Mouse (Mus musculus) kidney, embryonic 15.5 days (tissue): ENCODE data around the gene Ergic1. TPM values are rescaled to one million over a fixed set of nuclear protein-coding genes. Genes with fewer than 3 reads are reported as not detected.

ENCODE experiments used
- ATAC-seq: fragments of 200-750 bp; cut with Nextera tagmentation; replicated peaks from 2 replicates; pipeline ENCODE4 v1.8.0; 2017; ENCODE audit warnings: moderate TSS enrichment; ENCODE audit not compliant: low FRiP score
- H3K27ac ChIP-seq: fragments of 300-500 bp; sonication (generic); 2 replicates; pipeline ENCODE4 v1.5.1; 2015; ENCODE audit warnings: mild to moderate bottlenecking, inconsistent platforms
- H3K27me3 ChIP-seq: fragments of 300-500 bp; sonication (generic); 2 replicates; pipeline ENCODE4 v1.6.1; 2015; ENCODE audit warnings: inconsistent platforms
- H3K36me3 ChIP-seq: fragments of 300-500 bp; sonication (generic); 2 replicates; pipeline ENCODE4 v1.6.1; 2015; ENCODE audit warnings: inconsistent platforms
- H3K4me1 ChIP-seq: fragments of 300-500 bp; sonication (generic); 2 replicates; pipeline ENCODE4 v1.6.1; 2015; ENCODE audit warnings: inconsistent platforms
- H3K4me2 ChIP-seq: fragments of 300-500 bp; sonication (generic); 2 replicates; pipeline ENCODE4 v1.6.1; 2015; ENCODE audit warnings: moderate library complexity, mild to moderate bottlenecking, inconsistent platforms
- H3K4me3 ChIP-seq: fragments of 300-500 bp; sonication (generic); replicated peaks from 2 replicates; pipeline ENCODE4 v1.5.1; 2015; ENCODE audit warnings: mild to moderate bottlenecking, inconsistent platforms
- H3K9ac ChIP-seq: fragments of 300-500 bp; sonication (generic); 2 replicates; pipeline ENCODE4 v1.6.1; 2015; ENCODE audit warnings: mild to moderate bottlenecking, inconsistent platforms
- H3K9me3 ChIP-seq: fragments of 300-500 bp; sonication (generic); replicated peaks from 2 replicates; pipeline ENCODE4 v1.6.1; 2016; ENCODE audit warnings: inconsistent platforms
- WGBS: fragments of 180-500 bp; shearing (Covaris S2); methylation state at CpG from one replicate; pipeline ENCODE4 v1.1.7; 2015; ENCODE audit warnings: mixed read lengths; 5-methylcytosine and 5-hydroxymethylcytosine counted together
- polyA plus RNA-seq: library from polyadenylated mRNA; unstranded; fragments of >200 nt; fragmentation: Nextera tagmentation; extraction: Ambion mirVana; gene quantifications from 2 replicates; pipeline ENCODE4 v1.2.1, GENCODE M21; 2015

The Ergic1 gene
- polyA plus RNA-seq, 1 experiment from 2014 or later: 124 TPM

DNA sequence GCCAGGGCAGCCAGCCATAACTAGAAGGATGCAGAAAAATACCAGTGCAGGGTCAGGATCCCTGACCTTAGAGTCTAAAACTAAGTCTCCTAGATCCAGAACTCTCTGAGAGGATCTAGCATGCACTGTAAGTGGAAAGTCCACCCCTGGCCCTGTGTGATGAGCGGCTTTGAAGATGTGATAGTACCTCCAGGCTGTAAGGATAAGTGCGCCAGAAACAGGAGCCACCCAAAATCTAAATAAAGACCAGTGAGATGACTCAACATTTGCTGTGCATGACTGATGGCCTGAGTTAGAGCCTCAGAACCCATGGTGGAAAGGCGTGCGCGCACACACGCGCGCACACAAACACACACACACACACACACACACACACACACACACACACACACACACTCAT is 47.6 kb downstream of the Ergic1 start:
- no peak overlapping the region for H3K4me3 ChIP-seq
- WGBS: 89% methylated on average over 8 of the region's 8 CpGs
- H3K4me2 ChIP-seq: no peak overlapping the region
- H3K9ac ChIP-seq: no peak overlapping the region
- no peak for ATAC-seq
- no peaks in the 10 kb centered on the region for H3K4me1 ChIP-seq
- peaks cover 55% of the 10 kb centered on the region for H3K36me3 ChIP-seq
- H3K27ac ChIP-seq: no peak overlapping the region
- H3K9me3 ChIP-seq: no peaks in the 10 kb centered on the region
- no peaks in the 10 kb centered on the region for H3K27me3 ChIP-seq

DNA sequence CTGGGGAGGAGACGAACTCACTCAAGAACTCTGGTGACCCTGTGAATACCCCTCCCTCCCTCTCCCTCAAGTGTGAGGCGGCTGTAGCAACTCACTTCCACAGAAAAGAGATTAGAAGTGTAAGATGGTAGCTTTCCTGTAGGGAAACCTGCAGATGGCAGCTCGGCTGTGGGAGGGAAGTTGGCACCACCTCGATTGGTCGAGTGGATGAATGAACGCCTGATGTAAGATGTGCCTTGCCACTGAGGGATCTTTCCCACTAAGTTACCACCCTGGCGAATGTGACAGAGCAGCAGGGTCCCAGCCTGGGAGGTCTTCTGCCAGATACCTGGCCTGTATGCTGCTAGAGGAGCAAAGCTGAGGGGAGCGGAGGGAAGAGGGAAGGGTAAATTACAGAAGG is 48.5 kb downstream of the Ergic1 start:
- ATAC-seq: no peak
- H3K36me3 ChIP-seq: peaks cover 65% of the 10 kb centered on the region

DNA sequence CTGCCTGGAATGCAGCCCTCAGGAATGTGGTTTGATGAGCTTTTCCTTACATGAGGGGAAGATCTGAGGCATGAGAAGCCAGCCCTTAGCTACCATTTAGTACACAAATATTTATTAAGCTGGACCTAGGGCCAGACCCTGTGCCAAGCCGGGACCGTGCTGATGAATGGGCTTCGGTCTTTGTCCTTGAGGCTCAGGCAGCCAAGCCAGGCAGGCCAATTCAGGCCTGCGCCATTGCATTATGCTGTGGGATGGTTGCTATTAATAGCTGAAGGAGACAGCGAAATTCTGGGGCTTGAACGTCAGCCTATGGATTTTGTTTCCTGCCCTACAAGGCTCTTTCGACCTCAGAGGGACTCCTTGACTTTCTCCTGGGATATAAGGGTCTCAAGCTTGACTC is 50.0 kb downstream of the Ergic1 start:
- 83% methylated on average over 7 of the region's 7 CpGs for WGBS

More for the DNA sequence above, 48.5 kb downstream of the Ergic1 start:
- Histone ChIP-seq H3K9me3 (no peaks in the 10 kb centered on the region), H3K27ac (no peak overlapping the region), H3K4me3 (no peak overlapping the region), H3K27me3 (no peaks in the 10 kb centered on the region), H3K4me2 (no peak overlapping the region), H3K9ac (no peak overlapping the region), H3K4me1 (no peaks in the 10 kb centered on the region)
- WGBS: 83% methylated on average over 8 of the region's 8 CpGs

DNA sequence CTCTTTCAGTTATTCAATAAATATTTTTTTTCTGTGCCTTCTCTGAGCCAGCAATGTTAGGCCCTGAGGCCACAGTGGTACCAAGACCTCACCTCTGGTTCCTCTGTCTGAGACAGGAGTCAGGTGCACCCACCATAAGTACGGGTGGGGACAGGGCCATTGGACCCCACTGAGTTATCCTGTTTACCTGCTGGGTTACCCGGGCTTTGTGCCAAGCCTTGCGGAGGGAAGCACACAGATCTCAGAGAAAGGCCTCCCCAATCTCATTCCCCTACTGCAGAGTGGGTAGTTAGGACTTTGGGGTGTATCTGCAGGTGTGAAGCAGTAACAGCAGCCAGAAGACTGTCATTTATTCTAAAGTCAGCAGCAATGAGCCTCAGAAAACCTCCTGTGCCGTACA is 50.6 kb downstream of the Ergic1 start:
- ATAC-seq: no peak
- Histone ChIP-seq H3K4me1 (no peaks in the 10 kb centered on the region), H3K4me2 (no peak overlapping the region), H3K27ac (no peak overlapping the region), H3K36me3 (peaks cover 69% of the 10 kb centered on the region), H3K27me3 (no peaks in the 10 kb centered on the region), H3K9ac (no peak overlapping the region), H3K4me3 (no peak overlapping the region), H3K9me3 (no peaks in the 10 kb centered on the region)
- WGBS: 77% methylated on average over 4 of the region's 4 CpGs

More for the DNA sequence above, 50.0 kb downstream of the Ergic1 start:
- Histone ChIP-seq H3K36me3 (peaks cover 68% of the 10 kb centered on the region), H3K9me3 (no peaks in the 10 kb centered on the region), H3K9ac (no peak overlapping the region), H3K4me3 (no peak overlapping the region), H3K4me2 (no peak overlapping the region), H3K27ac (no peak overlapping the region), H3K4me1 (no peaks in the 10 kb centered on the region), H3K27me3 (no peaks in the 10 kb centered on the region)
- ATAC-seq: no peak

DNA sequence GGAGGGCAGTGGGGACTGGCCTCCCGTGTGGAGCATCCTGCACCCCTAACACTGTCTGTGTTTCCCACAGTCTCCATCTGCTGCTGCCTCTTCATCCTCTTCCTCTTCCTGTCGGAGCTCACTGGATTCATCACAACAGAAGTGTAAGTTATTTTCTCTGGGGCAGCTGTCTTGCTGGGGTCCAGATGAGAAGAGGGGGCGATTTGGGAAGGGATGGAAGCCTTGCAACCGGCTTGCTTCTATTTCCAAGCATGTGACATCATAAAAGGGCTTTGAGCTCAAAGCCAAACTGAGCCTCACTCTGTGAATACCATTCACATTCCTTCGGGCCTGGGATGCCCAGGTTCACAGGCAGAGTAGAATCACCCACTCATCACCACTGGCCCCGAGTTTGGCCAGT is 53.0 kb downstream of the Ergic1 start:
- Histone ChIP-seq H3K4me2 (no peak overlapping the region), H3K27ac (no peak overlapping the region), H3K36me3 (peaks cover 74% of the 10 kb centered on the region), H3K4me1 (no peaks in the 10 kb centered on the region), H3K9me3 (no peaks in the 10 kb centered on the region), H3K9ac (no peak overlapping the region), H3K4me3 (no peak overlapping the region), H3K27me3 (no peaks in the 10 kb centered on the region)
- 84% methylated on average over 6 of the region's 6 CpGs for WGBS
- ATAC-seq: no peak

DNA sequence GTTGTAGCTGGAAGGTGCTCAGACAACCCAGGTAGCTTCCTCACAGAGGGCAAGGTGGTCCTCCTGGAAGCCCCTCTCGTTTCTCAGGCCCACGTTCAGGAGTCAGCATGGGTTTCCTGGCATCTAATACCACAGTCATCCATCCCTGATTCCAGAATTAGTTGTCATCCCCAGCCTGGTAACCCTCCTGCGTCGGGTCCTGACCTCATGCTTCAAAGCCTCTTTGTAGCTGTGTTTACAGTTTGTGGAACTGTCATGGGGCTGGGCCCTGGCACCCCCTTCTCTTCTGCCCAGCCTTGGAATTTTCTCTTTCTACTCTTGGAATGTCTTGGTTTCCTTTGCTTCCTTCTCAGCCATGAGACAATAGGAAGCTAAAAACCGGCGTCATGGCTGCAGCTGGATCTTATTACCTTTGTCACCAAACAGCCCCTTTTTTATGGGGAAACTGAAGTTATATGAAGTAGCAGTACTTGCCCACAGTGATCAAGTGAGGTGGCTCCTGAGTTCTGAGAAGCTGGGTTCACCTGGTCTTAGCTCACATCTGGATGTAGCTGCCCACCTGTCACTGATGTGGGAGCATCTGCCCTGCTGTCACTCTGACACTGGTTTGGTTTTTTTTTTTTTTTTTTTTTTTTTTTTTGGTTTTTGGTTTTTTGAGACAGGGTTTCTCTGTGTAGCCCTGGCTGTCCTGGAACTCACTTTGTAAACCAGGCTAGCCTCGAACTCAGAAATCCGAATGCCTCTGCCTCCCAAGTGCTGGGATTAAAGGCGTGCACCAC is 53.6 kb downstream of the Ergic1 start:
- no peak for ATAC-seq
- Histone ChIP-seq H3K27ac (no peak overlapping the region), H3K9me3 (no peaks in the 10 kb centered on the region), H3K4me3 (no peak overlapping the region), H3K36me3 (peaks cover 74% of the 10 kb centered on the region), H3K9ac (no peak overlapping the region), H3K4me1 (no peaks in the 10 kb centered on the region), H3K27me3 (no peaks in the 10 kb centered on the region), H3K4me2 (no peak overlapping the region)
- 76% methylated on average over 9 of the region's 9 CpGs for WGBS

DNA sequence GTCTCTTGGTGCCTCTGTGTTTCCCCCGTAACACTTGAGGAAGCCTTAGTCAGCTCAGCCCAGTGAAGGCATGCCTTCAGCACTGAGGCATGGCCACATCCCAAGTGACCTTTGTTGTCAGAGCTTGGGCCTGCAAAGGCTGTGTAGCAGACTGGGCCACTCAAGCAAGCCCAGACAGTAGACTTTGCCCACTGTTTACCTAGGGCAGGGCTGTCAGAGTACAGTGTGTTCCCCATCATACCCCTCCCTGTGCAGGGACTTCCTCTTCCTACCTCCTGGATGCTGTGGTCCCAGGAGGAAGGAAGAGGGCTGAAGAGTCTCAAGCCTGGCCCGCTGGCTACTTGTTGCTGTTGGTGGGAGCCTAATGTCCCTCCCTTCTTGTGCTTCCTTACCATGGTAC is 55.4 kb downstream of the Ergic1 start:
- H3K9ac ChIP-seq: no peak overlapping the region
- 88% methylated on average over 2 of the region's 2 CpGs for WGBS
- no peak overlapping the region for H3K27ac ChIP-seq
- H3K27me3 ChIP-seq: no peaks in the 10 kb centered on the region
- H3K4me1 ChIP-seq: peaks cover 14% of the 10 kb centered on the region
- ATAC-seq: peak; percentile 86
- no peak overlapping the region for H3K4me2 ChIP-seq
- peaks cover 67% of the 10 kb centered on the region for H3K36me3 ChIP-seq
- H3K9me3 ChIP-seq: no peaks in the 10 kb centered on the region
- no peak overlapping the region for H3K4me3 ChIP-seq

DNA sequence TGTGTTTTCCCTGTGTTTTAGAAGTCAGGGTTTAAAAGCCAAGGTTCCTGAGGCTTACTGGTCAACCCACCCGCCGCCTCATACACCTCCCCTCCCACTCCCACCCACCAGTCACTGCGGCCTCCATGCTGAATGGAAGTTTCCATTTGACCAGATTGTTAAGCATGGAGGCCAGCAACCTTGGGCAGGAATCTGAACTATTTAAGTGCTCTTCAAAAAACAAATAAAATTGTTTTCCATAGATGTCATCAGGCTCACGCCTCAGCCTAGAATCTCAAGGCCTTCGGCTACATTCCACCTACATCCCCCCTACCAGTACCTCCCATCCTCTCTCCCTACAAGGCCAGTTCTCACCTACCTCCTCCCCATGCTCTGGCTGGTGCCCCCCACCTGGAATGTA is 57.2 kb downstream of the Ergic1 start:
- Histone ChIP-seq H3K9ac (no peak overlapping the region), H3K4me1 (peaks cover 14% of the 10 kb centered on the region), H3K27me3 (no peaks in the 10 kb centered on the region), H3K36me3 (peaks cover 67% of the 10 kb centered on the region), H3K9me3 (no peaks in the 10 kb centered on the region), H3K4me3 (no peak overlapping the region), H3K4me2 (no peak overlapping the region), H3K27ac (no peak overlapping the region)
- ATAC-seq: no peak
- 84% methylated on average over 5 of the region's 5 CpGs for WGBS

DNA sequence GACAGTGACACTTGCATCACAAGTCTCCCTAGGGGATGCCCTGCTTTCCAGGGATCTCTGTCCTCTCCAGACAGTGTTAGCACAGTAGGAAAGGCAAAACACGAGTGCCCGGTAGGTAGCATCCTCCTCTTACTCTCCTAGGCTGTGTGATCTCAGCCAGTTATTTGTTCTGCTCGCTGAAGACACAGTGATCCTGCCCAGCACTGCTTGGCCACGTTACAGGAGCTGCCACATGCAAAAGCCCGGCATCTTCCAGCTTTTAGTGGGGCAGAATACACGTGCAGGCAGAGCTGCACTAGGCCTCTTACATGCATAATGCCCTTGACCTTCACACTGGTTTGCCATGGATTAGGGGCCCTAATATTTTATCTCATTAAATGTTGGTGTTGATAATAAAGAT is 58.3 kb downstream of the Ergic1 start:
- H3K27me3 ChIP-seq: no peaks in the 10 kb centered on the region
- peaks cover 68% of the 10 kb centered on the region for H3K36me3 ChIP-seq
- no peak overlapping the region for H3K27ac ChIP-seq
- no peaks in the 10 kb centered on the region for H3K9me3 ChIP-seq
- H3K9ac ChIP-seq: no peak overlapping the region
- H3K4me2 ChIP-seq: no peak overlapping the region
- peaks cover 14% of the 10 kb centered on the region for H3K4me1 ChIP-seq
- no peak overlapping the region for H3K4me3 ChIP-seq
- 93% methylated on average over 6 of the region's 6 CpGs for WGBS
- no peak for ATAC-seq

DNA sequence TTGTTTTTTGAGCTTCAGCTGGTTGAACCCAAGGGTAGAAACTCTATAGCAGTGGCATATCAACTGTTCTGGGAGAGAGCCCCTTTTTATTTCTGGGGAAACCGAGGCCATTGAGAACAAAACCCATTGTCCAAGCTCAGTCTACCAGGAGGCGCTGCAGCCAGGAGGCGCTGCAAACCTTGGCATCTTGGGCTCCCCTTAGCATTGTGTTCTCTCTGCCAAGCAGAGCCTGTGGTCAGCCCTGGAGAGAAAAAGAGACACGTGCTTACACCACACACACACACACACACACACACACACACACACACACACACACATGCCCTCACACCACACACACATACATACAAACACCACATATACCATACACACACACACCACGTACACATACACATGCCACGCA is 59.0 kb downstream of the Ergic1 start:
- WGBS: 89% methylated on average over 6 of the region's 6 CpGs
- H3K9me3 ChIP-seq: no peaks in the 10 kb centered on the region
- H3K27ac ChIP-seq: peak overlapping the region; percentile 71; the same call in 1 of the 2 replicates
- H3K4me2 ChIP-seq: no peak overlapping the region
- peaks cover 70% of the 10 kb centered on the region for H3K36me3 ChIP-seq
- H3K4me1 ChIP-seq: peaks cover 14% of the 10 kb centered on the region
- no peaks in the 10 kb centered on the region for H3K27me3 ChIP-seq
- no peak overlapping the region for H3K4me3 ChIP-seq
- no peak for ATAC-seq
- H3K9ac ChIP-seq: no peak overlapping the region

DNA sequence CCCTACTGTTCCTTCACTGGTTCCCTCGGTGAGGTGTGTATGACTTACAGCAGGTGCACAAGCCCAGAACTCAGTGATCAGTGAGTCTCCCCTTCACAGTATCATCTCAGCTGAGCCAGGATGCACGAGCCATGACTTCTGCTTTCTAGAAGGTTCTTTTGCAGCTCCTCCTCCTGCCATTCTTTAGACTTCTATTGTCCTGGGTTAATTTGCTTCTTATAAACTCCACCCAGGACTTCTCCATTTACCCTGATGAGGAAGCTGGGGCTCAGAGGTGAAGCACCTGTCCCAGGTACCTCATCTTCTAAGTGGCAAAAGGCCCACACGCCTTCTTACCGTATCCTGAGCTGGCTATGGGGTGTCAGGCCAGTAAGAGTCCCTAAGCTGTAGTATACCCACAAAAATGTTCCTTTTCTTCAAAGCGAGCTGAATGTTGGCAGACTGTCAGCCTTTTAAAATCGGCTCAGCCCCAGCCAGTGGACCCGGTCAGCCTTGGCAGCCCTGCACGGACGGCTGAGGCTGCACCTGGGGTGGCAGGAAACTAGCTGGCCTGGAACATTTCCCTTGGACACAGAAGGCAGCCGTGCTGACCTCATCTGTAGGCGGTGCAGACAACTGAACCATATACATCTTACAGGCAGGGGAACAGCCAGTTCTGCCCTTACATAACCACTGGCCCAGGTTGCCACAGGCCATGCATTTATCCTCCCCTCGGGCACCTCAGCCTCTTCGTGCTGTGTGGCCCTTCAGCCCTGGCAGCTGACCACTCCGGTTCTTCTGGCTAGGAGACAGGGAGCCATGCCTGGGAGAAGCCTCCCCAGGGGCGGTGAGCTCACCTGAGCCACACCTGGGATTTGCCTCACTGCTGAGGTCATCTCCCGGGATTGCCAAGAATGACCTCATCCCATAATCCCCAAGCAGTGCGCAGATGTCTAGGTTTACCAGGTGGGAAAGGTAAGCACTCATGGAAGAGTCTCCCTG is 59.8 kb downstream of the Ergic1 start:
- Histone ChIP-seq H3K9ac (no peak overlapping the region), H3K4me2 (no peak overlapping the region), H3K4me1 (peaks cover 14% of the 10 kb centered on the region), H3K27me3 (no peaks in the 10 kb centered on the region), H3K9me3 (no peaks in the 10 kb centered on the region), H3K4me3 (no peak overlapping the region), H3K36me3 (peaks cover 70% of the 10 kb centered on the region), H3K27ac (peak overlapping the region; percentile 71)
- WGBS: 65% methylated on average over 17 of the region's 17 CpGs
- ATAC-seq: peak; percentile 84

DNA sequence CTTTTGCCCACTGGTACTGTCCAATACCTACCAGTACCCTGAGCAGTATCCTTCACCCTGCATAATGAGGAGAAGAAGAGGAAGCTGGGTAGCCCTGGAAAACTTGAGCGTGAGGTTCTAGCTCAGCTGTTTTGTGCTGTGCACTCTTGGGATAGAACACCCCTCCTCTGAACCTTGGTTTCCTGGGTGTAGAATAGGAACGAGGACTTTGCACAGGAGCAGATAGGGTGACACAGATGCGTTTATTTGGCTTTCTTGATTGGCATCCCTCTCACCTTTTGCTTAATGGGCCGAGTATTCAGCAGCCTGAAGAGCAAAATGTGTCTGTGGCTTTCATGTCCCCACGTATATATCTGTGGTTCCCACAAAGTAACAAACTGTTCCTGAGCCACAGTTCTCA is 60.6 kb downstream of the Ergic1 start:
- Histone ChIP-seq H3K27ac (no peak overlapping the region), H3K4me1 (peaks cover 14% of the 10 kb centered on the region), H3K27me3 (no peaks in the 10 kb centered on the region), H3K4me3 (no peak overlapping the region), H3K9ac (no peak overlapping the region), H3K36me3 (peaks cover 70% of the 10 kb centered on the region), H3K4me2 (no peak overlapping the region), H3K9me3 (no peaks in the 10 kb centered on the region)
- no peak for ATAC-seq
- 71% methylated on average over 5 of the region's 5 CpGs for WGBS
